Mouse (Mus musculus): ENCODE results near the gene Slc9a3r2.

- TF ChIP-seq CTCF (IDR thresholded peaks at IDR 0.05) (peak; percentile 10; the same call in 1 of the 2 replicates), POLR2A (IDR thresholded peaks at IDR 0.05; ENCODE audit: insufficient read depth, low read depth, low read length) (no peak), EP300 (IDR thresholded peaks at IDR 0.05; ENCODE audit: insufficient read depth, low read depth, low read length) (no peak)
These were observed 1.3 kb downstream of the Slc9a3r2 start for GRCm38 (mm10) chr17:24648731-24649377.

Data from heart, adult 2 months (tissue).